In genomic region chr9:89793018-89793417, GRCm38 (mm10) we compare ENCODE assay signal across 9 mouse cellular contexts. TPM values are rescaled to one million over a fixed set of nuclear protein-coding genes. Genes with fewer than 3 reads are reported as not detected.
DNase-seq lines count a peak whose midpoint lies in the region; ATAC-seq and TF ChIP-seq lines count a peak whose summit lies in the region.
"Had no signal": no experiment of that assay in that cellular context is flagged by ENCODE, and none has a peak within 500 bp of the region (broad histone marks: within the 10 kb centered on the region; RNA-seq: fewer than 3 reads in every experiment).

No protein-coding gene starts in this region.

- no peak overlapping the region for H3ac ChIP-seq in C2C12 (ENCODE audit: control insufficient read depth, insufficient read length, low read depth)

- peaks cover 3% of the 10 kb centered on the region for H3K27me3 ChIP-seq in C2C12 (ENCODE audit: control insufficient read depth, insufficient read depth, insufficient read length)
- no peaks in the 10 kb centered on the region for H3K27me3 ChIP-seq in heart, postnatal 0 days (ENCODE audit: control insufficient read depth, insufficient read depth, low read length)

- no peaks in the 10 kb centered on the region for H3K79me2 ChIP-seq in C2C12 (ENCODE audit: control insufficient read depth, insufficient read depth)

- H3K4me1 ChIP-seq in heart, postnatal 0 days (ENCODE audit: control insufficient read depth, insufficient read depth) = no peaks in the 10 kb centered on the region

- DNase-seq in T-cell, adult 2 months (ENCODE audit: low spot score) = peak; percentile 20
- DNase-seq in cerebellum, postnatal 4 days (ENCODE audit: low spot score in 2 of 2) = peak; percentile 59 to 73
- DNase-seq in heart, postnatal 0 days (ENCODE audit: low spot score) = no peak
- peak; percentile 77 for DNase-seq in layer of hippocampus, adult 9-10 months (ENCODE audit: low spot score)
- DNase-seq in lung, postnatal 4 days = peak; percentile 34 to 62
- peak; percentile 76 to 87 for DNase-seq in right cerebral cortex, postnatal 10 days (ENCODE audit: low spot score in 2 of 2)
- DNase-seq in urinary bladder, postnatal 36 days (ENCODE audit: low spot score in 2 of 2) = peak; percentile 37

- H3K27ac ChIP-seq in heart, postnatal 0 days (ENCODE audit: low read depth) = no peak overlapping the region

- no peaks in the 10 kb centered on the region for H3K36me3 ChIP-seq in C2C12 (ENCODE audit: control insufficient read depth, insufficient read depth)
- no peaks in the 10 kb centered on the region for H3K36me3 ChIP-seq in heart, postnatal 0 days (replicated peaks; ENCODE audit: control insufficient read depth, insufficient read depth, low read length)

- WGBS in heart, postnatal 0 days = 8% methylated on average over 6 of the region's 6 CpGs

- peak; percentile 46 for TF ChIP-seq CTCF in C2C12 (IDR thresholded peaks at IDR 0.05; ENCODE audit: control insufficient read depth, insufficient read depth, insufficient read length)
- peak; percentile 78 for TF ChIP-seq CTCF in heart, postnatal 0 days (IDR thresholded peaks at IDR 0.05; ENCODE audit: low read depth)

- no peak for ATAC-seq in heart, postnatal 0 days (ENCODE audit: insufficient read depth, low read depth)

- no peak overlapping the region for H3K4me2 ChIP-seq in heart, postnatal 0 days (ENCODE audit: low read depth, low read length)

- no peaks in the 10 kb centered on the region for H3K9me3 ChIP-seq in heart, postnatal 0 days (replicated peaks; ENCODE audit: control insufficient read depth, low read length)

- H3K4me3 ChIP-seq in C2C12 (ENCODE audit: insufficient read depth, poor library complexity, severe bottlenecking) = no peak overlapping the region
- no peak overlapping the region for H3K4me3 ChIP-seq in heart, postnatal 0 days (ENCODE audit: low read depth, low read length)

- no peaks in the 10 kb centered on the region for H3K79me3 ChIP-seq in C2C12 (ENCODE audit: low read depth)

- no peak for TF ChIP-seq EP300 in heart, postnatal 0 days (IDR thresholded peaks at IDR 0.05; ENCODE audit: low read depth)

- no peak overlapping the region for H3K9ac ChIP-seq in heart, postnatal 0 days (replicated peaks; ENCODE audit: low read depth, low read length)

TF ChIP-seq in C2C12, 6 proteins besides CTCF, POLR2A, EP300 and RAD21:
- TF ChIP-seq MYOD1 (IDR thresholded peaks at IDR 0.05; ENCODE audit: control insufficient read depth, insufficient read length, low read depth) (no peak), CEBPB (IDR thresholded peaks at IDR 0.05; ENCODE audit: low read depth) (no peak), MYOG (IDR thresholded peaks at IDR 0.05; ENCODE audit: control insufficient read depth, extremely low read depth, insufficient read length) (no peak), FOSL1 (IDR thresholded peaks at IDR 0.05; ENCODE audit: insufficient read depth, low read length, poor library complexity, severe bottlenecking) (no peak), USF1 (IDR thresholded peaks at IDR 0.05; ENCODE audit: low read depth) (no peak), MAX (IDR thresholded peaks at IDR 0.05) (no peak)

RNA-seq across cellular contexts. Expression of gene Ankrd34c, which starts 54.7 kb away (rescaled TPM):
- not detected for polyA plus RNA-seq in C2C12 (2012; fragmentation: generic; extraction: Trizol)
- not detected in 2 replicates for total RNA-seq in heart, postnatal 0 days (2014; rRNA removed; ENCODE audit: low replicate concordance)
- polyA plus RNA-seq in heart, postnatal 0 days (2015; fragmentation: Nextera tagmentation; extraction: Ambion mirVana) = not detected in 2 replicates
- polyA plus RNA-seq: heart, embryonic 14.5 days had no signal
